Mouse (Mus musculus): ENCODE measurements around the gene Lbhd2.

Gene Lbhd2

GRCm38 (mm10) chr12:111409583-111409982 lies 3.0 kb downstream of the Lbhd2 start:
- DNase-seq = peak; percentile 53 to 65

GRCm38 (mm10) chr12:111411631-111412355 lies 5.2 kb downstream of the Lbhd2 start:
- peak in 1 of 2 experiments; percentile 34 for DNase-seq

- DNase-seq = no peak
These were observed 6.1 kb downstream of the Lbhd2 start for GRCm38 (mm10) chr12:111412581-111413284.

- peak; percentile 92 to 94 for DNase-seq
These were observed 6.7 kb downstream of the Lbhd2 start for GRCm38 (mm10) chr12:111413300-111413699.

- DNase-seq = peak in 1 of 2 experiments; percentile 33
These were observed 10.5 kb downstream of the Lbhd2 start, which contains the start of gene Exoc3l4 for GRCm38 (mm10) chr12:111416921-111417779. Gene Exoc3l4 (plus strand): TSS chr12:111417017.

- DNase-seq = no peak
These were observed 13.3 kb downstream of the Lbhd2 start for GRCm38 (mm10) chr12:111419918-111420317.

- DNase-seq = no peak
These were observed 14.5 kb downstream of the Lbhd2 start for GRCm38 (mm10) chr12:111420946-111421709.

GRCm38 (mm10) chr12:111422852-111423251 lies 16.2 kb downstream of the Lbhd2 start:
- no peak for DNase-seq

GRCm38 (mm10) chr12:111423570-111424129 lies 17.0 kb downstream of the Lbhd2 start:
- no peak for DNase-seq

- DNase-seq = no peak
These were observed 17.9 kb downstream of the Lbhd2 start for GRCm38 (mm10) chr12:111424547-111424946.

- peak; percentile 85 to 90 for DNase-seq
These were observed 18.6 kb downstream of the Lbhd2 start for GRCm38 (mm10) chr12:111425258-111425657.

GRCm38 (mm10) chr12:111425789-111426460 lies 19.3 kb downstream of the Lbhd2 start:
- peak; percentile 96 to 97 for DNase-seq

GRCm38 (mm10) chr12:111427438-111428113 lies 21.0 kb downstream of the Lbhd2 start:
- no peak for DNase-seq

GRCm38 (mm10) chr12:111428364-111428763 lies 21.8 kb downstream of the Lbhd2 start:
- DNase-seq = no peak

GRCm38 (mm10) chr12:111428961-111429911 lies 22.6 kb downstream of the Lbhd2 start:
- DNase-seq = peak; percentile 47 to 54

GRCm38 (mm10) chr12:111430049-111430867 lies 23.6 kb downstream of the Lbhd2 start:
- DNase-seq = no peak

GRCm38 (mm10) chr12:111430868-111431817 lies 24.5 kb downstream of the Lbhd2 start:
- no peak for DNase-seq
